Mouse (Mus musculus): Measurements from ENCODE around the gene Atp6v1g2. TPM values are rescaled to one million over a fixed set of nuclear protein-coding genes. Genes with fewer than 3 reads are reported as not detected.

Atp6v1g2 gene
- total RNA-seq (2021): 1 to 10 TPM; 1.1 to 1.8 TPM
- long read RNA-seq, experiment 1, partial matches to known transcripts: 0 of 1 reads
- long read RNA-seq, experiment 1, other reads (novel, unspliced or antisense): 0 of 1 reads
- long read RNA-seq, experiment 2, partial matches to known transcripts: 0 of 2 reads
- long read RNA-seq, experiment 2, other reads (novel, unspliced or antisense): 1 of 2 reads

DNA sequence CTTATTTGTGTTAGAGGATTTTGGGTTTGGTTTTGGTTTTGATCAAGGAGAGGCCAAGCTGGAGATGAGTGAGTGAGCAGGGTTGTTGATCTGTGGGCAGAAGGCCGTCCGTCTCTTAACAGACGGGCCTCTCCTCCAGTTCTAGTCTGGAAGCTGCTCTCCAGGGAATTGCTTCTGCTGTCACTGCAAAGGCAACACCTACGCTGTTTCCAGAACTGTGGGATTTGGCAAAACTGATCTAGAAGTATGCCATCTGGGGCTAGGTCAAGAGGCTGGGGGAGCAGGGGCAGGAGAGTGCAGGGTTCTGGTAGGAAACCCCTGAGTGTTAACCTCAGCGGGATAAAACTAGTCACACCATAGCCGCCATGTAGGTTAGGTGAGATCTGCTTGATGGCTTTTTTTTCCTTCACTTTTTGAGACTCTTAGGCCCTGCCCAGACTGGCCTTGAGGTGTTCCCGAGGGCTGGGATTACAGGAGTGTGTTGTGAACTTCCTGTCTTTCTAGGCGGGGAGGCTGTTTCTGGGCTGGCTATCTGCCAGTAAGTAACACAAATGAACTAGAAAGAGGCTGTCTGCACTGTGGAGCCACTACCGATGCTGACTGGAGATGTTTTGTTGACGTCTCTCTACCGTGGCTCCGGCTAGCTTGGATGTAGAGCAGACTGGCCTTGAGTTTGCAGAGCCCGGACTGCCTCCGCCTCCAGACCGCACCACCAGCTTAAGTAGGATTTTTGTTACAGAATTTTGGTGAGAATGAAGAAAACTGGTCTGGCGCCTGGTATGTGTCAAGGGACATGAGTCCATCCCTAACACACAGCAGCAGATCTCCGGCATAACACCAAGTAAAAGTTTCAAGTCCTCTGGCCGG lies at the start of gene Atp6v1g2:
Gene Atp6v1g2 (plus strand): TSS at position 547 of the 867 bp plus-strand sequence.
- no peak for DNase-seq (ENCODE audit: low spot score)

- DNase-seq (ENCODE audit: low spot score): peak; percentile 74
Observed at GRCm38 (mm10) chr17:35185639-35186611, 47.5 kb upstream of the Atp6v1g2 start.

DNA sequence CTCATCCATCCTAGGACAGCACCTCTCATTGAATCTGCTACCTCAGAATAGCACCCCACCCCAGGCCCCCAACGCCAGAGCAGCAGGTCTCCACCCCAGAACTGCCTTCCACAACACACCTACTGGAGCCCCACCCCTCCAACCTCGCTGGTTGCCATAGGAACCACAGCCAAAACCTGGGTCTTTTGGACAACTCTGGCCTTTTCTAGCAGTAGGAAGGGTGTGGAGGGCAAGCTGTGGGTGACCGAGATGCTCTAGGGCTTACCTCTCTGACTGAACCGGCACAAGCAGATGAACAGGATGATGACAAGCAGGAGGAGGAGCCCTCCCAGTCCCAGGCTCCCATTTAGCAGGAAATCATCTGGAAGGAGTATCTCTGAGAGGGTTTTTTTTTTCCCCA lies 46.8 kb upstream of the Atp6v1g2 start:
- no peak for DNase-seq (ENCODE audit: low spot score)

DNA sequence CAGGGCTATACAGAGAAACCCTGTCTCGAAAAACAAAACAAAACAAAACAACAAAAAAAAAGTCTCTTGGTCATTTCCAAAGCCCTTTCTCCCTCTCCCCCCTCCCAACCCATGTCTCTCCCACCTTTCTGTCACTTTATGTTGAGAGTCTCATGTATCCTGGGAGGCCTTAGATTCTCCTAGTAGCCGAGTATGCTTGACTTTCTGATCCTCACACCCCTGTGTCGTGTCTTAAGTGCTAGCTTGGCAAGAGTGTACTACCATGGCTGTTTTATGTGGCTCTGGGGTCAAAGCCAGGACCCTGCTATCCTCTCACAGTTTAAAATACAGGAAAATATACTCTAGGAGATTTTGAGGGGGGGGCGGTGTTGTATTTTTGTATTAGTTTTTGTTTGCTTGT lies 46.1 kb upstream of the Atp6v1g2 start:
- DNase-seq (ENCODE audit: low spot score): no peak

DNA sequence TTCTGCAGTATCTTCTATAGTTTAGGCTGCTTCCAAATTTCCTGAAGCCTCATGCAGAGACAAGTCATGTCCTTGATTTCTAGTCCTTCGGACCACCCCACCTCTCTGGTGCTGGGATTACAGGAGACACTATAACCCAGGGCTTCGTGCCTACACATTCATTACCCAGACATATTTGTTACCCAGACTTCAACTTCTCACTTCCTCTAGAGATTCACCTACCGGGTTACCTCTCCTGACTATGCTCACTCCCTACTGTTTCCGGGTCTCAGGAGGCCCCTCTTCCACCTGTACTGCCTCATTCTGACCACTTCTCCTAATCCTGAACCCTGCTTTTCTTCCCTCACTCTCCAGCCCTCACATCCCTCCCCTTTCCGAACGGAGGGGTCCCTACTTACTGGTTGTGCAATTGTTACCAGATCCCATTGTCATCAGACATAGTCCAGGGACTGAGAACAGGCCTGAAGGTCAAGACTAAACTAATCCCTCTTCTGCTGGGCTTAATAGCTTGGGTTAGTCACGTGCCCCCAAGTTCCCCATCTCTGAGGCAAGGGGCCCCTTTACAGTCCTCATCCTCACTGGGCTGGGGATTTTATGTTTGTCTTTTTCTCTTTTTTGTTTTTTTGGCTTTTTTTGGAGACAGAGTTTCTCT lies 45.4 kb upstream of the Atp6v1g2 start, which contains the start of gene Lst1:
Gene Lst1 (minus strand): TSS at position 481 of the 652 bp plus-strand sequence.
- no peak for DNase-seq (ENCODE audit: low spot score)

DNA sequence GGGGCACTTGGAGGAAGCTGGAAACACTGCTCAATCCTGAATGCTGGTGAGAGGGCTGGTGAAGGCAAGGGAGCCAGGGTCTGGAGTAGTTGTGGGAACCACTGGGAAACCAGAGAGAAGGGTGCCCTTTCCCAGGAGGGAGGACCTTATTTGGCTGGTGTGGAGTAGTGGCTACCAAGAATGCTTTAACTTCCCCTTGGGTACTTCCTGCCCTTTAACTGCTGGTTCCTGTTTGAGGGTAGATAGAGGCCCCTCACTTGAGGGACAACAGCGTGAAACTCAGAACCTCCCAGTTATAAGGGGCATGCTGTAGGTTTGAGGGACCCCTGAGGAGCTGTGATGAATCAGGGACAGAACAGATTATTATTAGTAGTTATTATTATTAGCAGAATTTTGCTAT lies 44.3 kb upstream of the Atp6v1g2 start:
- DNase-seq (ENCODE audit: low spot score): no peak

GRCm38 (mm10) chr17:35190096-35190495 lies 43.4 kb upstream of the Atp6v1g2 start:
- no peak for DNase-seq (ENCODE audit: low spot score)

GRCm38 (mm10) chr17:35191723-35192122 lies 41.7 kb upstream of the Atp6v1g2 start:
- DNase-seq (ENCODE audit: low spot score): no peak

GRCm38 (mm10) chr17:35192924-35193323 lies 40.5 kb upstream of the Atp6v1g2 start:
- no peak for DNase-seq (ENCODE audit: low spot score)

DNA sequence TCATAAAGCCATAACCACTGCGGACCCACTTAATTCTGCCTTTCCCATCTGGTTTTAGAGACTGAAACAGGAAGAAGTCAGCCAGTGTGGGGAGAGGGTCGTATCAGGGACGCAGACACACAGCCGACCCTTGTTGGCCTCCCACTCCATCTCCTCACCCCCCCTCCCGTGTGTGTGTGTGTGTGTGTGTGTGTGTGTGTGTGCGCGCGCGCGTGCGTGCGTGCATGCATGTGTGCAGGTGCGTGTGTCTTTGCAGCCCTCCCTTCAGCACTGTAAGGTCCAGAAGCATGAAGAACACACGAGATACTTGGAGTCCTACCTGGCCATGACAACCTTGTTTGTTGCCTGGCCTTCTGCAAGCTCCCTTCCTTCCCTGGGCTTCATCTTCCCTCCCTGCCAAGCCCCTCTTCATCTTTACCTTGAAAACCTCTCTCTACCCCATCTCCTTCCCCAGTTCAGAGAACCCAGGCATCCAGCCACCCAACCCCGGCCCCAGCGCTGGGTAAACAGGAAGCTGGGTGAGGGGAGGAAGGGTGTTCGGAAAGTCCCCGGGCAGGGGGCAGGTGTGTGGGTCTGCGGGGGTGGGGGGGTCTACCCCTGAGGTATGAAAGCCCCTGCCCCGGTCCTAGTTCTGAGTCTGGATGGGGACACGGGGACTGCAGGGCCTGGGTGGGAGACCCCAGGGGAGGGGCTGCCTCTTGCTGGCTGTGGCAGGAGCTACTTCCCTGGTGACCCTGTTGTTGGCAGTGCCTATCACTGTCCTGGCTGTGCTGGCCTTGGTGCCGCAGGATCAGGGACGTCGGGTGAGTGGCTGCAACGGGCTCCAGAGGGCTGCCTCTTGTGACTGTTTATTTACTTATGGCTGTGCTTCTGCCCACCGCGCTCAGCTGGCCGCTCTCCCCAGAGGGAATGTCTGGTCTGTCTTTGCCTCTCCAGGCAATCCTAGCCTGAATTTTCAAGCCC lies 39.3 kb upstream of the Atp6v1g2 start, which contains the start of gene Ltb:
Gene Ltb (plus strand): TSS at position 559 of the 963 bp plus-strand sequence.
- DNase-seq (ENCODE audit: low spot score): no peak

DNA sequence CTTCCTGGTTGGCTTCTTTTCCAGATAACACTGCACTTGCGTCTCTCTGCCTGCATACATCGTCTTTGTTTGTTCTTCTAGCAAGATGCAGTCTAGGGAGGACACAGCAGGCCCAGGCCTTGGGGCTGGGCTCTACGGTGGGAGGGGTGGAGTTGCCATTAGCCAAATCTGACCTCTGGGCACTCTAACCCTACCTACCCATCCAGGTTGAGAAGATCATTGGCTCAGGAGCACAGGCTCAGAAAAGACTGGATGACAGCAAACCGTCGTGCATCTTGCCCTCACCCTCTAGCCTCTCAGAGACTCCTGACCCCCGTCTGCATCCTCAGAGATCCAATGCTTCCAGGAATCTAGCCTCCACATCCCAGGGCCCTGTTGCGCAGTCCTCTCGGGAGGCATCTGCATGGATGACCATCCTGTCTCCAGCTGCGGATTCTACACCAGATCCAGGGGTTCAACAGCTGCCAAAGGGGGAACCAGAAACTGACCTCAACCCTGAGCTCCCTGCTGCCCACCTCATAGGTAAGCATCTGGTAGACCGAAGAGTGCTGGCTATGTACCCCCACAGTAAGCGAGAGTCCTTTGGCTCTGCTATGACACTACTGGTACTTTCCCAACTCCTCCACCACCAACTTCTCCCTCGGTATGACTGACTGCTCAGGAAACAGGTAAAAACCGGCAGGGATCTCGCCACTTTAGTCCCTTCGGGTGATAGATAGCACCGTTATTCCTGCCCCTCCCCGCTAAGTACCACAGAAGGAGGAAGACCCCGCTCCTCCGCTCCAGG lies 38.4 kb upstream of the Atp6v1g2 start:
- DNase-seq (ENCODE audit: low spot score): no peak

DNA sequence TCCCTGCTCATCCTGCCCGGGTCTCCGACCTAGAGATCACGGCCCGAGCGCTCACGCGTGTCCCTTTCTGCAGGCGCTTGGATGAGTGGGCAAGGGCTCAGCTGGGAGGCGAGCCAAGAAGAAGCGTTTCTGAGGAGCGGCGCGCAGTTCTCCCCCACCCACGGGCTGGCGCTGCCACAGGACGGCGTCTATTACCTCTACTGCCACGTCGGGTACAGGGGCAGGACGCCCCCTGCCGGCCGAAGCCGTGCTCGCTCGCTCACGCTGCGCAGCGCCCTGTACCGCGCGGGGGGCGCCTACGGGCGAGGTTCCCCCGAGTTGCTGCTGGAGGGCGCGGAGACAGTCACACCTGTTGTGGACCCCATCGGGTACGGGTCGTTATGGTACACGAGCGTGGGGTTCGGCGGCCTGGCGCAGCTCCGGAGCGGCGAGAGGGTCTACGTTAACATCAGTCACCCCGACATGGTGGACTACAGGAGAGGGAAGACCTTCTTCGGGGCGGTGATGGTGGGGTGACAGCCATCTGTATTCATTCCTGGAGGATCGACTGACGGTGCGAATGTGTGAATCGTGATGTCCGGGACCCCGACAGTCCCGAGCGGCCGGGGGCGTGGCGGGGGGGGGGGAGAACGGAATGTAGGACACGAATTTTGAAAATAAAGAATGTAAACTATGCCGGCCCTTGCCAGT lies 37.7 kb upstream of the Atp6v1g2 start:
- peak; percentile 70 for DNase-seq (ENCODE audit: low spot score)

DNA sequence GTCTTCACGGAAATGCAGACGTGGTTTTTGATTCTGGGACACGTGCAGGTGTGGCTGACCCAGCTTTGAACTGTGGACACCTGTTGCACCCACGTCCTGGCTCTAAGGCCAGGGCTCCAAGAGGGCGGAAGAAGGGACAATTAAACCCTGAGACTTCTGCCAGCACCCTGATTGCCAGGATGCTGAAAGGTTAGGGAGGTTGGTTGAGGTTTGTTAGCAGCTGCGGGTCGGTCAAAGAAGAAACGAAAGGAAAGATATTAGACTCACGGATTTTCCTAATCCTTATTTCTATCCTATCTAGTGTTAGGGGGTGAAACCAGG lies 37.2 kb upstream of the Atp6v1g2 start:
- DNase-seq (ENCODE audit: low spot score): no peak

- DNase-seq (ENCODE audit: low spot score): no peak
Observed at GRCm38 (mm10) chr17:35197126-35197525, 36.3 kb upstream of the Atp6v1g2 start.

DNA sequence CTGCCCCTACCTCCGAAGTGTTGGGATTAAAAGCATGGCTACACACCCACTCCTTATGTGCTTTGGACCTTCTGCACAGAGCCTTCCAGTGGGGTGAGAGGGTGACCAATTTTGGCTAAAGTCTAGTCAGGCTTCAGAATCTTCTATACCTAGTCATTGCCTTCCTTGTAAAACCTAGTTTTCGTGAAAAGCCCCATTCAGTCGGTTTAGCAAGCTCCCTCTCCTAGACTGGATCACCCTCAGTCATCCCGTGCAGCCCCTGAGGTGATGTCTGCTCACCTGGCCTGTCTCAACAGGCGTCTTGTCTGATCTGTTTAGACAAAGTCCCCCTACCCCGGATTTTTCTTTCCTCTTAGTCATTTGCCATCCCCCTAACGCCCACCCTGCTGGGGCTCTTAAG lies 35.4 kb upstream of the Atp6v1g2 start:
- no peak for DNase-seq (ENCODE audit: low spot score)

- DNase-seq (ENCODE audit: low spot score): no peak
Observed at GRCm38 (mm10) chr17:35198946-35199345, 34.5 kb upstream of the Atp6v1g2 start.

DNA sequence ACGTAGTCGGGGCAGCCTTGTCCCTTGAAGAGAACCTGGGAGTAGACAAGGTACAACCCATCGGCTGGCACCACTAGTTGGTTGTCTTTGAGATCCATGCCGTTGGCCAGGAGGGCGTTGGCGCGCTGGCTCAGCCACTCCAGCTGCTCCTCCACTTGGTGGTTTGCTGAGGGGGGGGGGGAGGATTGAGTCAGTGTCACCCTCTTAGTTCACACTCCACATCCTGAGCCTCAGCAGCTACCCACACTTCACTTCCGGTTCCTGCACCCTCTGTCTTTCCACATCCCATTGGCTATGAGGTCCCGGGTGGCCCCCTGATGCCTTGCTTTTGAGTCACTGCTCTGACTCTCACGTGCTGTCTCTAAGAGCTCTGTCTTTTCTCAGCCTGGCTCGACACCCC lies 33.1 kb upstream of the Atp6v1g2 start:
- DNase-seq (ENCODE audit: low spot score): no peak

- no peak for DNase-seq (ENCODE audit: low spot score)
Observed at GRCm38 (mm10) chr17:35201128-35201527, 32.3 kb upstream of the Atp6v1g2 start.

DNA sequence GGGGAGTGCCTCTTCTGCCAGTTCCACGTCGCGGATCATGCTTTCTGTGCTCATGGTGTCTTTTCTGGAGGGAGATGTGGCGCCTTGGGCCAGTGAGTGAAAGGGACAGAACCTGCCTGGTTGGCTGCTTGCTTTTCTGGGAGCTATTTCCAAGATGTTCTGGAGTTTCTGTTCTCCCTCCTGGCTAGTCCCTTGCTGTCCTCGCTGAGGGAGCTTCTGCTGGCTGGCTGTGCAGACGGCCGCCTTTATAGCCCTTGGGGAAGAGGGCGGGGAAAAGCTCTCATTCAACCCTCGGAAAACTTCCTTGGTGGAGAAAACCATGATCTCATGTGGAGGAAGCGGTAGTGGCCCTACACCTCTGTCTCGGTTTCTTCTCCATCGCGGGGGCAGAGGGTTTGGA lies 31.7 kb upstream of the Atp6v1g2 start, which contains the start of gene Tnf:
Gene Tnf (minus strand): TSS at position 221 of the 400 bp plus-strand sequence.
- peak; percentile 64 for DNase-seq (ENCODE audit: low spot score)

Measured in gastrocnemius, adult 18-20 months (tissue).